Mouse (Mus musculus): ENCODE measurements around the gene Ddx47.
A peak's percentile ranks its signal among the peaks of the same experiment; 100 is the strongest.

The Ddx47 gene

DNA sequence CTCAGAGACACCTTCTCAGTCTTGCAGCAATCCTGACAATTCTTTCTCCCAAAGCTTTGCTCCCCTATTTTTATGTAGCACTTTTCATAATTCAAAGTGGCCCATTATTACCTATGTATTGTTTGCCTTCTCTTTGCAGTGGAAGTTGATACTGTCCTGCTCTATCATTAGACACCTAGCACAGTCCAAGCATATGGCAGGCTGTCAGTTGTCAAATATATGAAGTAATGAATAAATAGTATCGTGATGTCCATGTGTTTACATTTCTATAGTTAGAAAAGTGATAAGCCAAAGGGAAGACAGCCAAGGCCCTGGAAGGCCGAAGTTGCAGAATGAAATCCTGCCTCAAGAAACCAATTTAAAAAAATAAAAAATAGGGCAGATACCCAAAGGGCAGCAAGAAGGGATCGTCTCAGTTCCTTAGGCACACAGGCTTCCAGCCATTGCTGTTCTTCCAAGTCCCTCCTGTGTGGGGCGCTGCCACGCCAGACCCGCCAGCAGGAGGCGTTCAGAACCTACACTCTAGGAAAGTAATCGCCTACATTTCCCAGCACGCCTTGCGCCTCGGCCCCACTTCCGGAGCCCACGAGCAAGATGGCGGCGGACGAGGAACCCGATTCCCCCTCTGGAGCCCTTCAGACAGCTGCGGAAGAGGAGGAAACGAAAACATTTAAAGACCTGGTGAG, at the start of gene Ddx47:
TSS of gene Ddx47 (plus strand) at position 565 of the 686 bp plus-strand sequence.
- peak; percentile 93 for DNase-seq (ENCODE audit: low spot score)

DNA sequence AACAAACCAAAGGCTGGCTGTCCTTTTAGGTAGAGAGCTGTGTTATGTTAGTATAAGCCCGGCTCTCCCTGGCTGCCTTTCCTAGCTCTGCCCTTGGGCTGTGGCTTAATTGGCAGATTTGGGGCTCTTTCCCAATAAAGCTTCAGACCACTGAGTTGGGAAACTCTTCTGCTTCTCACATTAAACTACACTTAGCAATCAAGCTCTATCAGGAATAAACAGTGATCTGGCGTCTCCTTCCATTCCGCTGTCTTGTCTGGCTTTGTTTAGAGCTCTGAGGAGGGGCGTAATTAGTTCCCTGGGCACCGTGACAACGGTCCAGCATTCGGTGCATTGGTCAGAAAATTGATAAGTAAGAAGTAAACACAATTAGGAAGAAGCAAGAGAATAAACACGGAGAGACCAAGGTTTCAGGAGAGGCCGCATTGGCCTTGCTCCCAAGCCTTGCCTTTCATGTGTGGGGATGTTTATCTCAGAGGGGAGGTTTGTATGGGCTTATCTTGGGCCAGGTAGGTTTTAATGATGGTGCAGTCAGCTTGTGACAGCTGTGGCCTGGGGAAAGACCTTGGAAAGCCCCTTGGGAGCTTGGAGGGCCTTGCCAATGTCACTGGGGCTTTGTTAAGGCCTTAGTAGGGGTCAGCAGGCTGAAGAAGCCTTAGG, 49.4 kb upstream of the Ddx47 start:
- DNase-seq (ENCODE audit: low spot score) = no peak

DNA sequence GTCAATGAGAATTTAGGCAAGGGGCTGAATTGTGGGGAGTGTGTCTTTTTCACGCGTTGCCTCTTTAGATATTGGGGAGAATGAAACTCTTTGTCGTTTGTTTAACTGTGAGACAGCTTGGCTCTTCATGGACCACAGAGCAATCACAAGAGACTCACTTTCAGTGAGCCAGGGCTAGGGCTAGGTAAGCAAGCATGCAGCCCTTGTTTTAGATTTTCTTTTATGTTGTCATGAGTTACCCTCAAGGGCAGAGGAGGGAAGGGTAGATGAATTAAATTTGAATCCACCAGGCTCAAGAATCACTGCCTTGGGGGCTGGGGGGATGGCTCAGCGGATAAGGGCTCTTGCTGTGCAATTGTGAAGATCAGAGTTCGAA, 48.9 kb upstream of the Ddx47 start:
- DNase-seq (ENCODE audit: low spot score) = no peak

DNA sequence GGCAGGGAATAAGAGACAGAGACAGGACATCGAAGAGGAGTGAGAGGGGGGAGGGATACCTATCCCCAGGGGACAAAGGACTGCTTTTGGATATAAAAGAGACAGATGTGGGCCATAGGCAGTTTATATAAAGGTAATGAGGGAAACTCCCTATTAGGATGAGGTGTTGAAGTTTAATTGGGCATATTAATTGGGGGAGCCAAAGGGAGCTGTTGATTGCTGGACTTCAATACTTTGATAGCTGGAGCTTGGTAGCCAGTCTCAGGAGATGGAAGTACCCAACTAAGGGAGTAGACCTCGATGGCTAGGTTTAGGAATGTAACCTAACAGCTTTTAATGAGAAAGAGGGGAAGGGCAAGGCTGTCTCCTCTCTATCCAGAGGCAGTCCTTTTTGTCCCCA, 47.5 kb upstream of the Ddx47 start:
- DNase-seq (ENCODE audit: low spot score) = no peak

DNA sequence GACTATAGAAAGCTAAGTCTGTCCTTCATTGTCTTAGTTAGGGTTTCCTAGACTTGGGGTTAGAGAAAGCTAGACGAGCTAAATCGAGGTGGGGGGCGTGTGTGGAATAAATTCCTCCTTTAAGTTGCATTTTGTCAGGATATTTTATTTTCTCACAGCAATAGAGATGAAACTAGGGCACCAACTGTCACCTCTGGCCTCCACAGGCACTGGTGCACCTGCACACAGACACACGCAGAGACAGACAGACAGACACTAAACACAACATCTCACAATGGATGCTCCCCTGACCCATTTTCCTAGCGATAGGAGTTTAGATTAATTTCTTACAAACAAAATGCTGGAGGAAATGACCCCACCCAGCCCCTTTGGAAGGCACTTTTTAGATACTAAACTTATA, 44.7 kb upstream of the Ddx47 start:
- no peak for DNase-seq (ENCODE audit: low spot score)

DNA sequence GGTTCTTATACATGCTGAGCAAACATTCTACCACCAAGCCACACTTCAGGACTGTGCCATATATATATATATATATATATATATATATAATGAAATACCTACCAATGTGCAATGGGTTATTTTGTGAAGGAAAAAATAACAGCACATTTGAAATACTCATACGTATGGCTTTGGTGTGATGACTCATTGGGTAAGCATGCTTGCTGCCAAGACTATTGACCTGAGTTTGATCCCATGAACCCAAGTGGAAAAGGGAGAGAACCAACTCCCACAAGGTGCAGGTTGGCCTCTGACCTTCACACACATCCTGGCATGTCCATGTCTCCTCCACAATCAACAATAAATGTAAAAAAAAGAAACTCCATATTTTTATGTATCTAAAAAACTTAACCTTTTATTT, 43.1 kb upstream of the Ddx47 start:
- DNase-seq (ENCODE audit: low spot score) = no peak

DNA sequence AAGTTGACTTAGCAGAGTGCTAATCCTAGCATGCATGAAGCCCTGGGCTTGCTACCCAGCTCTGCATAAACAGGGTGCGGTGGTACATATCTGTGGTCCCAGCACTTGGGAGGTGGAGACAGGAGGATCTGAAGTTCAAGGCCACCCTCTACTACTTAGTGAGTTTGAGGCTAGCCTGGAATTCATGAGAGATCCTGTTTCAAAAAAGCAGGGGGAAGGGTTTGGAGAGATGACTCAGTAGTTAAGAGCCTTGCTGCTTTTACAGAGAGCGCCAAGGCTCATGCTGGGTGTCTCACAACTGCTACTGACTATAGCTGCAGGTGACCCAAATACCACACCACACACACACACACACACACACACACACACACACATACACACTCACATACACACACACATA, 41.9 kb upstream of the Ddx47 start:
- no peak for DNase-seq (ENCODE audit: low spot score)

DNA sequence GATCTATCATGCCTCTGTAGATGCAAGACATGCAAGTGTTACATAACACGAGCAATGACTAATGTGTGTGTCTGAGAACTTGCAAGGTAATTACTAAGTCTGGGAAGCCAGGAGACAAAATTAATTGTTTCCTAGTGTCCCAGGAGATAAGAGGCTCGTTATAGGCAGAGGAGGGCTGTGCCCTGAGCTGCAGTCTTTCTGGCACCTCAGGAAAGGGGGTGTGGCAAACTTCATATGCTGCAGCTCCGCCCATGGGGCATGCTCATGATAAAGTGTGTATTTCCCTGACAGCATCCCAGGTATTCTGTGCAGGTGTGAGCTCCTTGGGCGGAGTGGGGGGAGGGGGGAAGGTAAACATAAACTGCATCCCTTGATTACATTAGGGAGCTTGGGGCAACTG, 39.3 kb upstream of the Ddx47 start:
- DNase-seq (ENCODE audit: low spot score) = no peak

DNA sequence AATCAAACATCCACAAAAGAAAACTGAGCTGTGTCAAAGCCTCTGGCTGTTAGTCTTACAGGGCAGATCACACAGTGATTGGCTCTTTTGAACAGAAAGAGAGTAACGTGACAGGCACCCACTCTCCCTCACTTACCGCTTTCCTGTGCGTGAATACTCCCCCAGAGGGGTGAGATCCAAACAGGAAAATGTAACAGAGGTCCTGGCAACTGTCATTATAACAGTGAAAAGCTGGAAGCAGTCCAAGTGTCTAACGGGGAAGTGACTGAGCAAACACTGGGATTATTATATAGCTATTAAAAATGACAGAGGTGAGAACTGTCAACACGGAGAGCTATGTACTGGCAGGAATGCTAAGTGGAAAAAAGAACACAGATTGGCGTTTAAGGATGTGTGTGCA, 34.8 kb upstream of the Ddx47 start:
- no peak for DNase-seq (ENCODE audit: low spot score)

DNA sequence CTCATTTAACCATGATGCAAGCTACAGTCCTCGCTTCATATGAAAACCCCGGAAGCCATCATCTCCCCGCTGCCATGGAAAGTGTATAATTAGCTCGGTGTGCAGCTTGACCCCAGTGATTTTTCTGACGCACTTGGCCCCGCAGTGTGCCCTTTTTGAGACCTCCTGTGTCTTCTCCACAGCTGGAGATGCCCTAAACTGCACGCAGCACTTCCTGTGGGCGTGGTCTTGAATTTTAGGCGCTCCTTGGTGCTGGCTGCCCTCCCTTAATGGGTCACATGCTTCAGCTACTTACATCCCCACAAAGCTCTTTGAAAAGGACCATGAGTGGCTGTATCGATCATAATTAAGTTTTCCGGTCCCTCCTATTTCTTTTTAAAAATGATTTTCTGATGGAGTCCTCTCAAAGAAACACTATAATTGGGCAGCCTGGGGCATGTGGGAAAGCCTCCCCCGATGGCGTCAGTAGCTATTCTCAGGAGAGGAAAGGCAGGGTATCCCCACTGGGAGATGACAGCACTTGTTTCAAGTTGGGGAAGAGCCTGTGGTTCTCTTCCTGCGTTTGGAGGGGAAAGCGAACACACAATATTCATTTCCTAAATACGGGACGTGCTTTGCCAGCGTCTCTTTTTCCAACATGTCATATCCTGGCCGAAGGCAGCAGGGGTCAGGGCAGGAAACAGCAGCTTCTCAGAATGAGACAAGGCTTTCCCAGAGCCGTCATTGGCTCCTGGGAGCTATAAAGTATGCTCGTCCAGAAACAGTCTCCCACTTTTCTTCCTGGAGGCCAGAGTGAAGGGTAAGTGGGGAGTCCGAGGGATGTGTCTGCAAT, 30.0 kb upstream of the Ddx47 start, which contains the start of gene Apold1:
TSS of gene Apold1 (plus strand) at position 488 of the 832 bp plus-strand sequence.
- peak; percentile 45 for DNase-seq (ENCODE audit: low spot score)

DNA sequence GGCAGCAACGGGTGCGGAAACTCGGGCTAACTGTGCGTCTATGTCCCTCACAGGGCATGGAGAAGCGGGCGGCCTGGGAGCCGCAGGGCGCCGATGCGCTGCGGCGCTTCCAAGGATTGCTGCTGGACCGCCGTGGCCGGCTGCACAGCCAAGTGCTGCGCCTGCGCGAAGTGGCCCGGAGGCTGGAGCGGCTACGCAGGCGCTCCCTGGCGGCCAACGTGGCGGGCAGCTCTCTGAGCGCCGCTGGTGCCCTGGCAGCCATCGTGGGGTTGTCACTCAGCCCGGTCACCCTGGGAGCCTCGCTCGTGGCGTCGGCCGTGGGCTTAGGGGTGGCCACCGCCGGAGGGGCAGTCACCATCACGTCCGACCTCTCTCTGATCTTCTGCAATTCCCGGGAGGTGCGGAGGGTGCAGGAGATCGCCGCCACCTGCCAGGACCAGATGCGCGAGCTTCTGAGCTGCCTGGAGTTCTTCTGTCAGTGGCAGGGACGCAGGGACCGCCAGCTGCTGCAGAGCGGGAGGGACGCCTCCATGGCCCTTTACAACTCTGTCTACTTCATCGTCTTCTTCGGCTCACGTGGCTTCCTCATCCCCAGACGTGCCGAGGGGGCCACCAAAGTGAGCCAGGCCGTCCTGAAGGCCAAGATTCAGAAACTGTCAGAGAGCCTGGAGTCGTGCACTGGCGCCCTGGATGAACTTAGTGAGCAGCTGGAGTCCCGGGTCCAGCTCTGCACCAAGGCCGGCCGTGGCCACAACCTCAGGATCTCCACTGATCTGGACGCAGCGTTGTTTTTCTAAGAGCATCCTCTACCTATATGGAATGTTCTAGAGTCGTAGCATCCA, 27.7 kb upstream of the Ddx47 start:
- DNase-seq (ENCODE audit: low spot score) = peak; percentile 80

DNA sequence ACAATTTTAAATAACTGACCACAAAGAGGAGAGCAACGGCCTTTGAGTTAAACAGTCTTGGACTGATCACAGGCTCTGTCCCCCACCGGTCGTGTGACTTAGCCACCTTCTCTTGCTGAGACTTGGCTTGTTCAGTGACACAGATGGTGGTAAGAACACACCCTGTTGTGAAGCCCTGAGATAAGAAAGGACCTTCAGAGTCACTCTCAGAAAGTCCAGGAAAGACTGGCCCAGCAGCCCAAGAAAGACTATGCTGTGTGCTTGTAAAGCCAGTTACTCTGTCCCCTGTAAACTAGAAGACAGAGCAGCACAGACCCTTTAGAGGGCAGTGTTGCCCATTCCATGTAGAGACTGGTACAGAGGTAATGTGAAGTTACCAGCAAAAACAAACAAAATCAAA, 26.7 kb upstream of the Ddx47 start:
- DNase-seq (ENCODE audit: low spot score) = peak; percentile 86

DNA sequence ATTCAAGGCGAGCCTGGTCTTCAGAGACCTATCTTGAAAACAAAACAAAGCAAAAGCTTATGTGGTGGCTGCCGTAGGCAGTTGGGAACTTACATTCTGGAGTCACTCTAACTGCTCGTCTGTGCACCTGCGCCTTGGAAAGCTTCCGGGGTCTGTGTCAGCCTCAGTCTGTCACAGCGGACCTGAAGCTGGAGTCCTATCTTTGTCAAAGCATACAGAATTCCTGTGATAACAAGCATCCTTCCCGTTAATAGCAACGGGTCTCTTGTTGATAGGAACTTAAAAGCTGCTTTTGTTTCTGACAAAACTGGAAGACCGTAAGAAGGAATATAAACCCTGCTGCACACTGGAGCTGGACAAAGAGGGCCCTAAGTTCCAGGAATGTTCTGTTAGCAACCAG, 23.0 kb upstream of the Ddx47 start:
- DNase-seq (ENCODE audit: low spot score) = no peak

DNA sequence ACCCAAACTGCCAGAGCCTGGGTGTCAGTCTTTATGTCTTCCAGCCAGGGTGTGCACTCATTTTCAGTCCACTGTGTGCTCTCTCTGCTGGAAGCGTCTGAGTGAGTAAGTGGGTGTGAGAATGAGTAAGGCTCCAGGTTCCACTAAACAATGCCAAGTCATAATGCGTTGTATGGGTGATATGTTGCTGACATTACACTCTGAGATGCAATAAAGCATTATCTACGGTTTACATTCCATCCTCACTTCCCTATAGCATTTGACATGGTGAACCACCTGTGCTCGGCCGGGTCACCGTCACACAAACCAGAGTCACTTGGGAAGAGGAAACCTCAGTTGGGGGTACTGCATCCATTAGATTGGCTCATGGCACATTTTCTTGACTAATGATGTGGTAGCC, 20.7 kb upstream of the Ddx47 start:
- no peak for DNase-seq (ENCODE audit: low spot score)

DNA sequence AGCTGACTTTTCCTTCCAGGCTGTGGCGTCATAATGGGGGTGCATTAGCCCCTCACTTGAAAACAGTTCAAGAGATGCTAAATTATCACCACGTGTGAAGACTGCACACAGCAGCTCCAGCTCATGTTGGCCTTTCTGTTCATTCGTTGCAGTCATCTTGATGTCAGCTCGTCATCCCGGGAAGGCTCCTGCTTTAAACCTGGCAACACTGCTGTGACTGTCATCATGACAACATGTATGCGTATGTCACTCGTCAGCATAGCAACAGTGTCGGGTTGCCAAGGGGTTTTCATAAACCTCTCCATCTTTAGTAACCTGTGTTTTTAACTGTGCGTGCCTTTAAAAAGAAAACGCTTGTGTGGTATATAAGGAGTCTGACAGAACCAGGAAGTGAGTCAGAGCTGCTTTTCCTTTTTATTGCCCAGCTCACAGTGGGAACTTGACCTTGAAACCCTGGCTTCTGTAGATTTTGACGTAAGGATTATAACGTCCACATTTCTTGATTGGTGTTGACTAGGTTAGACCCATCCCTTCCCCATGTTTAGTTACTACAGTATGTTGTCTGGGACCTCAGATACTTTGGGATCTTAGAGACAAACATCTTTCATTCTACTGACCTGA, 17.3 kb upstream of the Ddx47 start:
- no peak for DNase-seq (ENCODE audit: low spot score)

DNA sequence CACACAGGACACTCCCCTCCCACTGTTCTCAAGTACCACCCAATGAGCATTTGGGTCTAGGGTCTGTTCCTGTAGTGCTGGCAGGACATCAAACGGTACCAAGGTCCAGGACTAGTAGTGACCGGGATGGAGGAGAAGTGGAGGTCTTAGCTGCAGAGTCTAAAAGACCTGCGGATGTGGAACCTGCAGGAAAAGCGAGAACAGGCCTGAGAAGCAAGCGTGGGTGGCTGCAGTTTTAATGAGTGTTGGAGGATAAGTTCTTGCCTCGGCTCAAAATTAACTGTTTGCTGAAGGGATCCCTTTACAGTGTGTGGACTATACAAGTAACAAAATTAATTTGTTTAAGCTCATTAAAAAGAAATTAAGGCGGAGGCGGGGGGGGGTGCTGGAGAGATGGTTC, 16.4 kb upstream of the Ddx47 start:
- no peak for DNase-seq (ENCODE audit: low spot score)

DNA sequence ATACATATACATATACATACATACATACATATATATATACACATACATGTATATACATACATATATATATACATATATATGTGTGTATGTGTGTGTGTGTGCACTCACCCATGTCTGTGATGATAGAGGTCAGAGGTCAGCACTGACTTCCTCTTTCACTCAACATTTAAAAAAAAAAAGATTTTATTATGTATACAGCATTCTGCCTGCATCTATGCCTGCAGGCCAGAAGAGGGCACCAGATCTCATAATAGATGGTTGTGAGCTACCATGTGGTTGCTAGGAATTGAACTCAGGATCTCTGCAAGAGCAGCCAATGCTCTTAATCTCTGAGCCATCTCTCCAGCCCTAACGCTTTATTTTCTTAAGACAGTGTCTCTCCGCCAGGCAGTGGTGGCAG, 14.5 kb upstream of the Ddx47 start:
- DNase-seq (ENCODE audit: low spot score) = no peak

DNA sequence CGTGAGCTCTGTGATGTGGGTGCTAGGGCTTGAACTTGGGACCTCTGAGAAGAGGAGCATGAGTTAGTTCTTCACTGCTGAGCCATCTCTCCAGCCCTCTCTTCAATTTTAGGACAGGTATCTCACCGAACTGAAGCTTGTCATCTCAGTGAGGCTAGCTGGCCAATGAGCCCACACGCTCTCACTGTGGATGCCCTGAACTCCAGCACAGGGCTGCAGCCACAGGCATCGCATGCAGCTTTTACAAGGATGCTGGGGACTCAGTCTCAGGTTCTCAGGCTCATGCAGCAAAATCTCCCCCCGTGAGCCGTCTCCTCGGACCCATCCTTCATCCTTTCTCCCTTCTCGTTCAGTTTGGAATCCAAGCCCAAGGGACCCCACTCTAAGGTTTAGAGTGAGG, 13.3 kb upstream of the Ddx47 start:
- DNase-seq (ENCODE audit: low spot score) = no peak

DNA sequence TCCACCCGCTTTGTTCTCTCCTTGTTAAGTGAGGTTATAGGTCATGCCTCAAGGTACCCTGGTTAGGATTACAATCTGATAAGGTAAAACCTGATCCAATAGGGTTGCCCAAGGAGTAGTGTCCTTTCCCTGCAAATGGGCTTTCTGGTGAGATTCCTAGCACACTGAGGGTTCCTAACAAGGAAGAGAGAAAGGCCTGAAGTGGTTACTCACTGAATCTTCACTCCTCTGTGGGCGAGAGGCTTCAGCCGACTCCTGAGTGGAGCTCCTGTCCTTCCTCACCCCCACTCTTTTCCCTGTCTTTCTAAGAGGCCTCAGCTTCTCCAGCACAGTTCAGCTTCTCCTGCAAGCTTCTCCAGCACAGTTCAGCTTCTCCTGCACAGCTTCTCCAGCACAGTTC, 12.6 kb upstream of the Ddx47 start:
- no peak for DNase-seq (ENCODE audit: low spot score)

DNA sequence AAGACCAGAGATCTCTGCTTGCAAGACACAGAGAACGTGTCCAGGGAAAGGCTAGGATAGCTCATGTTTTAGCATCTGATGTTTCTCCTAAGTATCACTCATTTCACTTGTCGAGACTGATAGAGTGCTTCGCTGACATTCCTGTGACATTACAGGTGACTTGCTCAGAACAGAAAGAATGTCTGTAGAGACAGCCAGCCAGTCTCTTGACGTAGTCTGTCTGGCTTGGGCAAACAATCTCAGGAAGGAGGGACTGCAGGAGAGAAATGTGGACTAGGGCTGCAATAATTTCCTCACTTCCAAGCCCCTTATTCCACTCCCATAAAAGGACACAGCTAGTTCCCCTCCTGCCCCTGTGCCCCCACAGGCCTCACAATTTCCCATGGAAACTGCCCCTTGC, 11.1 kb upstream of the Ddx47 start:
- no peak for DNase-seq (ENCODE audit: low spot score)

DNA sequence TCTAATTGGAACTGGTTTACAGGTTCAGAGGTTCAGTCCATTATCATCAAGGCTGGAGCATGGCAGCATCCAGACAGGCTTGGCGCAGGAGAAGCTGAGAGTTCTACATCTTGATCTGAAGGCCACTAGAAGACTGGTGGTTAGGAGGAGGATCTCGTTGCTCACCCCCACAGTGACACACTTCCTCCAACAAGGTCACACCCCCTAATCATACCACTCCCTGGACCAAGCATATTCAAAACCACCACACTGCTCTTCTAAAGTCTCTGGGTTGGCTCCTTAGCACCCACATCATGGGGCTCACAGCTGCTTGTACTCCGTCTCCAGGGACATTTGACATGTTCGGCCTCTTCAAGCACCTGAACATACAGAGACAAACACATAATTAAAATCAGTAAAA, 9.4 kb upstream of the Ddx47 start:
- DNase-seq (ENCODE audit: low spot score) = no peak

DNA sequence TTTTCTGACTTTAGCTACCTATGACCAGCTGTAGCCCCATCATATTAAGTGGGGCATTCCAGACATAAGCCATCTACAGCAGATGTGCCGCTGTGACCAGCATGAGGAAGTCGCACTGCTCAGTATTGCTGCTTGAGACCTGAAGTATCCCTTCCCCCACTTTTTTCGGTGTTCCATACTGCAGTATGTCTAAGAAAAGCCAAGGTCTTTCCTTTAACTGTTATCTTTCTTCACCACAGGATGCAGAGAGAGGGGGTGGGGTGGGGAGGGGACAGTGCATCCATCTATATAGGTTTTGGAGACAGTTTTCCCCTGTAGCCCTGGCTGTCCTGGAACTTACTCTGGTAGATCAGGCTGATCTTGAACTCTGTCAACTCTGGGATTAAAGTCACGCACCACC, 5.0 kb upstream of the Ddx47 start:
- DNase-seq (ENCODE audit: low spot score) = no peak

Data from c-Kit-positive CD71-positive TER-119-positive erythroid progenitor cells, embryonic 14.5 days (primary cell).